Mouse (Mus musculus) myocyte (in vitro differentiated cells): ENCODE results near the gene Fanci.

ENCODE experiments used
- CEBPB ChIP-seq: IDR thresholded peaks from 2 replicates; pipeline ENCODE4 v1.6.1; 2011; ENCODE audit warnings: mild to moderate bottlenecking, moderate library complexity; ENCODE audit not compliant: poor library complexity, insufficient read depth, severe bottlenecking
- MAX ChIP-seq: IDR thresholded peaks from one replicate; pipeline ENCODE4 v1.6.1; 2011; ENCODE audit warnings: low read depth, mild to moderate bottlenecking, control low read depth
- POLR2A ChIP-seq: IDR thresholded peaks from one replicate; pipeline ENCODE4 v1.6.1; 2011; ENCODE audit warnings: low read depth, mild to moderate bottlenecking, control low read depth, moderate library complexity; ENCODE audit not compliant: insufficient read length
- TCF12 ChIP-seq: IDR thresholded peaks from one replicate; pipeline ENCODE4 v1.6.1; 2011; ENCODE audit warnings: mild to moderate bottlenecking, control low read depth; ENCODE audit not compliant: poor library complexity, insufficient read depth, severe bottlenecking

DNA sequence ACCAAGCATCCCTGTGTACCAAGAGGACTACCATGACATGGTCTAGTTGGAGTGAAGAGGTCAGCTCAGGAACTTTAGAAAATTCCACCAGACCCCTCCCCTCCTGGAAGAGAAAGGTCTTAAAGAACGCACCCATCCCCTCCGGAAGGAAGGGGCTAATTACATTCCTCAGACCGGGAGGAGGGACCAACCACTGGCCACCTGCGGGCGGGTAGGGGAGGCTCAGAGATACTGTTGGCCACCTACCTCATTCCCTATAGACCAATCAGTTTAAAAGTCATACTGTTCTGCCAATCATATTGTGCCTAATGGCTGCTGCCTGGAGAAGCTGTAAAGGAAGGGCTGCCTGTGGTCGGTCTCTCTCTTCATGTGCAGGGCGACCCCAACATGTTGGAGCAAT, 3.7 kb upstream of the Fanci start:
- TF ChIP-seq MAX (no peak), POLR2A (no peak), TCF12 (no peak), CEBPB (no peak)
